ENCODE assay signal across 23 mouse cellular contexts in genomic region chr11:54825774-54826173, GRCm38 (mm10). TPM values are rescaled to one million over a fixed set of nuclear protein-coding genes. Genes with fewer than 3 reads are reported as not detected.
DNase-seq lines count a peak whose midpoint lies in the region; ATAC-seq and TF ChIP-seq lines count a peak whose summit lies in the region.
"Had no signal": no experiment of that assay in that cellular context is flagged by ENCODE, and none has a peak within 500 bp of the region (broad histone marks: within the 10 kb centered on the region; RNA-seq: fewer than 3 reads in every experiment).

No protein-coding gene starts in this region.

- no peaks in the 10 kb centered on the region for H3K36me3 ChIP-seq in liver, embryonic 14.5 days (replicated peaks; ENCODE audit: control insufficient read depth, insufficient read depth, low read depth)
- H3K36me3 ChIP-seq in liver, embryonic 11.5 days (ENCODE audit: control insufficient read depth, insufficient read depth, low read length), result no peaks in the 10 kb centered on the region
- no peaks in the 10 kb centered on the region for H3K36me3 ChIP-seq in splenic B cell, adult 2 months (ENCODE audit: control insufficient read depth, insufficient read depth, low read length, poor library complexity, severe bottlenecking)
- H3K36me3 ChIP-seq: embryonic facial prominence, embryonic 12.5 days; hindbrain, embryonic 12.5 days; limb, embryonic 13.5 days; liver, embryonic 15.5 days had no signal

- no peak overlapping the region for H3K4me2 ChIP-seq in liver, embryonic 14.5 days (ENCODE audit: low read depth)
- no peak overlapping the region for H3K4me2 ChIP-seq in liver, embryonic 11.5 days
- H3K4me2 ChIP-seq: embryonic facial prominence, embryonic 12.5 days; heart, embryonic 11.5 days; hindbrain, embryonic 12.5 days; limb, embryonic 13.5 days; liver, embryonic 15.5 days had no signal

- WGBS in liver, embryonic 14.5 days (ENCODE audit: insufficient replicate concordance), result 59% methylated on average over 4 of the region's 4 CpGs
- 68% methylated on average over 4 of the region's 4 CpGs for WGBS in liver, embryonic 11.5 days

- ATAC-seq in liver, embryonic 14.5 days (ENCODE audit: insufficient read depth), result no peak
- no peak for ATAC-seq in liver, embryonic 11.5 days (replicated peaks; ENCODE audit: low FRiP score)
- ATAC-seq: activated CD4-positive, CD25-positive, alpha-beta regulatory T cell, adult 4 months; midbrain, embryonic 16.5 days had no signal

- no peak overlapping the region for H3K9ac ChIP-seq in liver, embryonic 14.5 days (replicated peaks)
- H3K9ac ChIP-seq in liver, embryonic 11.5 days (ENCODE audit: low read depth, low read length), result no peak overlapping the region
- H3K9ac ChIP-seq: embryonic facial prominence, embryonic 12.5 days; hindbrain, embryonic 12.5 days; limb, embryonic 13.5 days; liver, embryonic 15.5 days had no signal

- H3K4me3 ChIP-seq in gastrocnemius, adult 2 months, result no peak overlapping the region
- H3K4me3 ChIP-seq in liver, embryonic 14.5 days (ENCODE audit: insufficient read depth in 1 of 2, low read depth in 2 of 2, low read length in 2 of 2), result no peak overlapping the region
- no peak overlapping the region for H3K4me3 ChIP-seq in liver, embryonic 11.5 days (ENCODE audit: low read depth, low read length)
- H3K4me3 ChIP-seq: embryonic facial prominence, embryonic 12.5 days; hindbrain, embryonic 12.5 days; limb, embryonic 13.5 days; liver, embryonic 15.5 days had no signal

- TF ChIP-seq EP300 in liver, embryonic 14.5 days (IDR thresholded peaks at IDR 0.05; ENCODE audit: low read depth), result no peak

- H3K4me1 ChIP-seq in liver, embryonic 14.5 days (replicated peaks; ENCODE audit: control insufficient read depth in 2 of 2, insufficient read depth in 2 of 2, low read length in 1 of 2), result no peaks in the 10 kb centered on the region
- H3K4me1 ChIP-seq in liver, embryonic 11.5 days (replicated peaks; ENCODE audit: control insufficient read depth, insufficient read depth, low read length), result no peaks in the 10 kb centered on the region
- H3K4me1 ChIP-seq: embryonic facial prominence, embryonic 12.5 days; limb, embryonic 13.5 days had no signal

- TF ChIP-seq CTCF in gastrocnemius, adult 2 months (IDR thresholded peaks at IDR 0.05), result peak; percentile 16; the same call in 1 of the 2 replicates
- TF ChIP-seq CTCF in liver, embryonic 14.5 days (IDR thresholded peaks at IDR 0.05; ENCODE audit: low read depth), result peak; percentile 32

- no peak overlapping the region for H3K27ac ChIP-seq in gastrocnemius, adult 2 months
- no peak overlapping the region for H3K27ac ChIP-seq in liver, embryonic 14.5 days
- no peak overlapping the region for H3K27ac ChIP-seq in liver, embryonic 11.5 days (ENCODE audit: low read depth, low read length)
- H3K27ac ChIP-seq: embryonic facial prominence, embryonic 12.5 days; hindbrain, embryonic 12.5 days; limb, embryonic 13.5 days; liver, embryonic 15.5 days; macrophage had no signal

- no peak for DNase-seq in gastrocnemius, adult 2 months
- DNase-seq in gastrocnemius, postnatal 14 days, result no peak
- DNase-seq in liver, embryonic 14.5 days (ENCODE audit: low read depth in 3 of 3, low spot score in 3 of 3), result no peak
- no peak for DNase-seq in liver, embryonic 11.5 days (ENCODE audit: low spot score)
- peak; percentile 56 for DNase-seq in ES-CJ7 (ENCODE audit: low read depth, low spot score)
- DNase-seq in splenic B cell, adult 2 months (ENCODE audit: low read depth, low spot score), result peak; percentile 26
- DNase-seq in kidney, adult 8-10 months, result no peak
- DNase-seq in frontal cortex, postnatal 14 days (ENCODE audit: low spot score in 2 of 2), result no peak
- DNase-seq: adrenal gland, adult 8-10 months; cerebellum, adult 18-20 months; cerebellum, postnatal 25 days; kidney, adult 2 months; kidney, postnatal 14 days; layer of hippocampus, postnatal 36 days; thymus, postnatal 25 days had no signal

- intact Hi-C loops in gastrocnemius, adult 2 months (cut with DNase I), result no loop called here
- intact Hi-C loops in gastrocnemius, postnatal 14 days (cut with DNase I; ENCODE audit: low total_unique reads), result no loop called here

- no peaks in the 10 kb centered on the region; the same call in 1 of the 2 replicates for H3K9me3 ChIP-seq in liver, embryonic 14.5 days (ENCODE audit: control insufficient read depth, low read length)
- no peaks in the 10 kb centered on the region for H3K9me3 ChIP-seq in liver, embryonic 11.5 days (ENCODE audit: control insufficient read depth, low read length)
- H3K9me3 ChIP-seq: embryonic facial prominence, embryonic 12.5 days had no signal

- H3K27me3 ChIP-seq in liver, embryonic 14.5 days (ENCODE audit: control insufficient read depth, insufficient read depth, low read length), result no peaks in the 10 kb centered on the region
- H3K27me3 ChIP-seq in liver, embryonic 11.5 days (replicated peaks; ENCODE audit: control insufficient read depth, insufficient read depth, low read length), result no peaks in the 10 kb centered on the region
- no peaks in the 10 kb centered on the region for H3K27me3 ChIP-seq in splenic B cell, adult 2 months (ENCODE audit: control insufficient read depth, insufficient read depth, low read length, poor library complexity, severe bottlenecking)
- H3K27me3 ChIP-seq: embryonic facial prominence, embryonic 12.5 days; hindbrain, embryonic 12.5 days; limb, embryonic 13.5 days; liver, embryonic 15.5 days had no signal

RNA-seq across cellular contexts. Expression of gene Lyrm7, which starts 34.9 kb away (rescaled TPM):
- 10 to 100 TPM; 18.7 to 30.6 TPM for total RNA-seq in gastrocnemius, adult 2 months (2021)
- total RNA-seq in gastrocnemius, postnatal 14 days (2021), result 10 to 100 TPM; 17.3 to 20.6 TPM
- polyA plus RNA-seq in liver, embryonic 14.5 days (2012; rRNA removed), result 1.8 and 2.0 TPM in 2 replicates
- polyA plus RNA-seq in liver, embryonic 14.5 days (2014; fragmentation: Nextera tagmentation; extraction: Ambion mirVana), result 5.4 and 6.4 TPM in 2 replicates
- 9.4 and 11.3 TPM in 2 replicates for polyA plus RNA-seq in liver, embryonic 11.5 days (2014; fragmentation: Nextera tagmentation; extraction: Ambion mirVana)

RNA-seq across cellular contexts. Expression of gene Cdc42se2, which starts 38.3 kb away (rescaled TPM):
- total RNA-seq in gastrocnemius, adult 2 months (2021), result 10 to 100 TPM; 14.4 to 19.6 TPM
- 10 to 100 TPM; 15.6 to 18.8 TPM for total RNA-seq in gastrocnemius, postnatal 14 days (2021)
- polyA plus RNA-seq in liver, embryonic 14.5 days (2012; rRNA removed), result 9.0 and 9.2 TPM in 2 replicates
- polyA plus RNA-seq in liver, embryonic 14.5 days (2014; fragmentation: Nextera tagmentation; extraction: Ambion mirVana), result 15.5 and 19.1 TPM in 2 replicates
- polyA plus RNA-seq in liver, embryonic 11.5 days (2014; fragmentation: Nextera tagmentation; extraction: Ambion mirVana), result 43.2 and 49.9 TPM in 2 replicates

RNA-seq across cellular contexts. Expression of gene Hint1, which starts 40.4 kb away (rescaled TPM):
- total RNA-seq in gastrocnemius, adult 2 months (2021), result 100 to 1,000 TPM; 186 to 220 TPM
- 100 to 1,000 TPM; 192 to 195 TPM for total RNA-seq in gastrocnemius, postnatal 14 days (2021)
- 293 and 330 TPM in 2 replicates for polyA plus RNA-seq in liver, embryonic 14.5 days (2012; rRNA removed)
- 442 and 509 TPM in 2 replicates for polyA plus RNA-seq in liver, embryonic 14.5 days (2014; fragmentation: Nextera tagmentation; extraction: Ambion mirVana)
- polyA plus RNA-seq in liver, embryonic 11.5 days (2014; fragmentation: Nextera tagmentation; extraction: Ambion mirVana), result 587 and 600 TPM in 2 replicates

Comparison
In these comparisons a context has a peak if more than half of its experiments do, and no peak if none do; other contexts are left out.
1. DNase-seq: peak in ES-CJ7 (single experiment) and splenic B cell, adult 2 months (single experiment); none in gastrocnemius, adult 2 months (single experiment), gastrocnemius, postnatal 14 days (single experiment), liver, embryonic 14.5 days (0 of 3), liver, embryonic 11.5 days (single experiment), kidney, adult 8-10 months (0 of 2) and frontal cortex, postnatal 14 days (0 of 2).